Mouse (Mus musculus) G1E (cell line): Measurements from ENCODE around the gene Gpr68.

Source experiments
- CTCF ChIP-seq: IDR thresholded peaks from 2 replicates; pipeline ENCODE4 v1.5.1; 2012; ENCODE audit warnings: low read depth, low read length, inconsistent platforms, mixed read lengths
- TAL1 ChIP-seq: conservative IDR thresholded peaks from 2 replicates; pipeline ENCODE4 v1.6.1; 2012; ENCODE audit warnings: low read depth, low read length, inconsistent platforms, mixed read lengths

- TF ChIP-seq CTCF (no peak), TAL1 (no peak)
Observed at GRCm38 (mm10) chr12:100957257-100957656, 49.3 kb upstream of the Gpr68 start.
